Mouse (Mus musculus) embryonic fibroblast, embryonic 13.5 days (primary cell): ENCODE measurements around the gene Macrod1.

Source experiments
- CTCF ChIP-seq: IDR thresholded peaks from 2 replicates; pipeline ENCODE4 v1.5.1; 2011; ENCODE audit warnings: mild to moderate bottlenecking, control low read depth, low read length, moderate library complexity, borderline replicate concordance; ENCODE audit not compliant: insufficient read depth
- POLR2A ChIP-seq: IDR thresholded peaks from 2 replicates; pipeline ENCODE4 v1.6.1; 2011; ENCODE audit warnings: low read depth, mild to moderate bottlenecking, control low read depth, low read length, moderate library complexity

DNA sequence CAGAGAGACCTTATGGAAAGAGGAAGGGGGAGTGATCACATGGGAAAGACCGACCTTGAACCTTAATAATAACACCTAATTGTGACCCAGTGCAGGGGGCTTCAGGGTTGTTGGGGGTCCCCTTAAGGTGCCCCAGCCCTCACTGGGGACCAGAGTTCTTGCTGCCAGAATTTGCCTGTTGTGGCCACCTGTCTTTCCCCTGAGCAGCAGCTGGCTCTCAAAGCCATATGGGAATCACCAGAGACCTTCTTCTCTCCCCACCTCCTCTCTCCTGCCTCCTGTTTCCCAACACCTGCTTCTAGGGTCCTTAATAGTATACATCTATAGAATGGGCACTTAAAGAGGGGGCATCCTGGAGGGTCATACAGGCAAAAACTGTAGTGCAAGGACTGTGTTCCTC is 69.6 kb downstream of the Macrod1 start:
- TF ChIP-seq CTCF (no peak), POLR2A (no peak)
